In genomic region chr15:100873155-100873554, GRCm38 (mm10) we compare ENCODE assay signal across 7 mouse cellular contexts. TPM values are rescaled to one million over a fixed set of nuclear protein-coding genes. Genes with fewer than 3 reads are reported as not detected.
A peak's percentile ranks its signal among the peaks of the same experiment; 100 is the strongest.
DNase-seq lines count a peak whose midpoint lies in the region; ATAC-seq and TF ChIP-seq lines count a peak whose summit lies in the region.

No protein-coding gene starts in this region.

- peaks cover 21% of the 10 kb centered on the region for H3K4me1 ChIP-seq in limb, embryonic 10.5 days
- H3K4me1 ChIP-seq in midbrain, postnatal 0 days (ENCODE audit: insufficient read depth, low read length) = 0 out of 2 replicates have a peak, but pooled peaks cover 3% of the 10 kb centered on the region
- H3K4me1 ChIP-seq in stomach, postnatal 0 days (replicated peaks; ENCODE audit: control insufficient read depth, insufficient read depth) = 0 out of 2 replicates have a peak, but pooled peaks cover 3% of the 10 kb centered on the region

- DNase-seq in NIH3T3 (ENCODE audit: low read depth) = peak; percentile 60
- peak; percentile 64 to 67 for DNase-seq in adrenal gland, postnatal 4 days (ENCODE audit: low spot score in 2 of 2)
- peak; percentile 94 for DNase-seq in forelimb bud, embryonic 11.5 days (ENCODE audit: low read depth, low spot score)
- peak; percentile 81 for DNase-seq in hindlimb bud, embryonic 11.5 days (ENCODE audit: extremely low spot score, low read depth, low spot score)
- peak; percentile 94 for DNase-seq in limb, embryonic 10.5 days (ENCODE audit: low spot score)
- DNase-seq in midbrain, postnatal 0 days (ENCODE audit: low spot score) = peak; percentile 66
- peak; percentile 91 for DNase-seq in stomach, postnatal 0 days (ENCODE audit: low spot score)

- peaks cover 62% of the 10 kb centered on the region for H3K27me3 ChIP-seq in limb, embryonic 10.5 days (ENCODE audit: low read depth, poor library complexity, severe bottlenecking)
- H3K27me3 ChIP-seq in midbrain, postnatal 0 days (ENCODE audit: insufficient read depth, low read length) = no peaks in the 10 kb centered on the region
- peaks cover 11% of the 10 kb centered on the region; the same call in 1 of the 2 replicates for H3K27me3 ChIP-seq in stomach, postnatal 0 days (ENCODE audit: control insufficient read depth, insufficient read depth, low read length)

- H3K4me3 ChIP-seq in limb, embryonic 10.5 days = no peak overlapping the region
- H3K4me3 ChIP-seq in midbrain, postnatal 0 days (ENCODE audit: low read depth, low read length) = peak overlapping the region; percentile 84
- no peak overlapping the region for H3K4me3 ChIP-seq in stomach, postnatal 0 days (ENCODE audit: low read depth, low read length)

- peak overlapping the region; percentile 82 for H3K4me2 ChIP-seq in midbrain, postnatal 0 days (ENCODE audit: low read depth, low read length, poor library complexity, severe bottlenecking)
- H3K4me2 ChIP-seq in stomach, postnatal 0 days (replicated peaks; ENCODE audit: low read depth) = no peak overlapping the region

- no peak for TF ChIP-seq CTCF in midbrain, postnatal 0 days (IDR thresholded peaks at IDR 0.05)
- peak; percentile 13; the same call in 1 of the 2 replicates for TF ChIP-seq CTCF in stomach, postnatal 0 days (IDR thresholded peaks at IDR 0.05; ENCODE audit: low read depth)

- WGBS in limb, embryonic 10.5 days = 3% methylated on average over 16 of the region's 16 CpGs
- 4% methylated on average over 16 of the region's 16 CpGs for WGBS in midbrain, postnatal 0 days
- 3% methylated on average over 16 of the region's 16 CpGs for WGBS in stomach, postnatal 0 days

- H3K36me3 ChIP-seq in limb, embryonic 10.5 days = no peaks in the 10 kb centered on the region
- H3K36me3 ChIP-seq in midbrain, postnatal 0 days (ENCODE audit: insufficient read depth, low read length) = no peaks in the 10 kb centered on the region
- no peaks in the 10 kb centered on the region for H3K36me3 ChIP-seq in stomach, postnatal 0 days (ENCODE audit: control insufficient read depth, insufficient read depth, low read length)

- no peaks in the 10 kb centered on the region for H3K9me3 ChIP-seq in limb, embryonic 10.5 days (replicated peaks)
- H3K9me3 ChIP-seq in midbrain, postnatal 0 days (ENCODE audit: low read length) = no peaks in the 10 kb centered on the region
- H3K9me3 ChIP-seq in stomach, postnatal 0 days (ENCODE audit: control insufficient read depth, low read length) = no peaks in the 10 kb centered on the region

- H3K27ac ChIP-seq in limb, embryonic 10.5 days = no peak overlapping the region
- no peak overlapping the region for H3K27ac ChIP-seq in midbrain, postnatal 0 days (ENCODE audit: low read depth, low read length)
- H3K27ac ChIP-seq in stomach, postnatal 0 days (replicated peaks) = no peak overlapping the region

- ATAC-seq in midbrain, postnatal 0 days (ENCODE audit: low FRiP score) = no peak
- no peak for ATAC-seq in stomach, postnatal 0 days (ENCODE audit: low FRiP score, low TSS enrichment)

- no peak overlapping the region for H3K9ac ChIP-seq in midbrain, postnatal 0 days (replicated peaks; ENCODE audit: low read length, poor library complexity, severe bottlenecking)
- no peak overlapping the region for H3K9ac ChIP-seq in stomach, postnatal 0 days (ENCODE audit: low read length)

- no peak for TF ChIP-seq EP300 in stomach, postnatal 0 days (optimal IDR thresholded peaks at IDR 0.05)

RNA-seq across cellular contexts. Expression of gene Scn8a, which starts 3.5 kb away (rescaled TPM):
- total RNA-seq in adrenal gland, postnatal 4 days (2021) = 10 to 100 TPM; 10.9 to 13.6 TPM
- 3.9 and 4.3 TPM in 2 replicates for polyA plus RNA-seq in limb, embryonic 10.5 days (2016; fragmentation: Nextera tagmentation; extraction: Ambion mirVana)
- 31.3 and 37.7 TPM in 2 replicates for total RNA-seq in midbrain, postnatal 0 days (2014; rRNA removed)
- polyA plus RNA-seq in midbrain, postnatal 0 days (2015; fragmentation: Nextera tagmentation; extraction: Ambion mirVana) = 14.1 and 22.4 TPM in 2 replicates
- polyA plus RNA-seq in stomach, postnatal 0 days (2015; fragmentation: Nextera tagmentation; extraction: Ambion mirVana) = 0.40 and 0.61 TPM in 2 replicates
